Mouse (Mus musculus) adrenal gland, adult (tissue): ENCODE data around the gene Id3.

ENCODE experiments used
- DNase-seq, 2 experiments: peaks; one replicate each; pipeline ENCODE4 v3.0.0; 2022 to 2023; ENCODE audit warnings: low spot score in 1 of 2; ENCODE audit not compliant: inconsistent age in 2 of 2

The Id3 gene

GRCm38 (mm10) chr4:136146712-136147154 is 3.4 kb downstream of the Id3 start:
- DNase-seq = peak in 1 of 2 experiments; percentile 65

DNA sequence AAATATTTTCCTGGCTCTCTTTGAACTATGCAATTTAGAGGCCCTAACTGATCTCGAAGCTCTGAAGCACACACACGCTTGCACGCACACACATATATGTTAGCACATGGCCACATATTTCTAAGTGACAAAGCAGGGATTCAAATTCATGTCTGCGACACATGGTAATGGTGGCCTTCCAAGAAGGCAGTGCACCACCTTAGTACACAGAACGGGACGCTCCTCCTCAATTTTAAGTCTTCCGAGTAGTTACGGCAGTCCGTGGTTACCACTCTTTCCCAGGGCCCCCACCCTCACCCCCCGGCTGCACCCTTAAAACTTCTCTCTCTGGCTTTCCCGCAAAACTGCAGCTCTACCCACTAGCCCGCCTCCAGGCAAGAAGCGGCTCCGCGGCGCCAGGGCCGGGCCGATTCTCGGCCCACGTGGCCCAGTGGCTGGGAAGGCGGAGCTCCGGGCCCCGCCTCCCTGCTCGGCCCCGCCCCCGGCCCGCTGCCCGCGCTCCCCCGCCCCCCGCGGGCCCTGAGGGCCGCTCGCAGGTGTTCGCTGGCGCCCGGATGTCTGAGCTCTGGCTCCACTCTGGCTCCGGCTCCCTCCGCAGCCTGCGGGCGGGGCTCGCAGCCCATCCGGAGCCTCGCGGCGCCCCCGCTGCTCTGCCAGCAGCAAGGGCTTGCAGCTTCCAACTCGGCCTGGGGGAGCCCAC is 4.3 kb downstream of the Id3 start:
- peak; percentile 91 to 96 for DNase-seq

- DNase-seq = peak; percentile 76 to 85
These were observed 5.2 kb downstream of the Id3 start for GRCm38 (mm10) chr4:136148342-136149044.

DNA sequence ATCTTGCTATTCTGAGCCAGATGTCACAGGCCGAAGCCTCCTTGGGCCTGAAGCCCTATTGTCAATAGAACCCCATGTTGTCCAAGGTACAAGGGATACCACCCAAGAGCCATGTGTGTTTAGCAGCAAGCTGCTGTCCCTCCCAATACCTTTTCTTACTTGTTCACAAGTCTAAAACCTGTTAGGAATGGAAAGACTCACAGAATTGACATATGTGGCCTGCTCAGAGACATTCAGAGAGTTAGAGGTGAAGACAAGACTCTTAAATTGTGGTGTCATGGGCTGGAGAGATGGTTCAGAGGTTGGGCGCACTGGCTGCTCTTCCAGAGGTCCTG is 5.7 kb downstream of the Id3 start:
- no peak for DNase-seq

DNA sequence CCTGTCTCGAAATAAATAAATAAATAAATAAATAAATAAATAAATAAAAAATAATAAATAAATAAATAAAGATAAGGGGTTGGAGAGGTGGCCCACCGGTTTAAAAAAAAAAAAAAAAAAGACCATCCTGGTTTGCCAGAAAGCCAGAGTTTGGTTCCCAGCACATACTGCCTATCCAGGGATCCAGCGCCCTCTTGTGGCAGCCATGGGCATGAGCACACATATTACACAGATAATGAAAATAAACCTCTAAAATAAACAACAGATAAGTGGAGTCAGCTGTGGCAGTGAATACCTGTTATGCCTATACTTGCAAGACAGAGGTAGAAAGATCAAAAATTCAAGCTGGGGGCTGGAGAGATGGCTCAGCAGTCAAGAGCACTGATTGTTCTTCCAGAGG is 6.4 kb downstream of the Id3 start:
- peak; percentile 64 to 80 for DNase-seq

GRCm38 (mm10) chr4:136150596-136150995 is 7.3 kb downstream of the Id3 start:
- DNase-seq = peak in 1 of 2 experiments; percentile 42

DNA sequence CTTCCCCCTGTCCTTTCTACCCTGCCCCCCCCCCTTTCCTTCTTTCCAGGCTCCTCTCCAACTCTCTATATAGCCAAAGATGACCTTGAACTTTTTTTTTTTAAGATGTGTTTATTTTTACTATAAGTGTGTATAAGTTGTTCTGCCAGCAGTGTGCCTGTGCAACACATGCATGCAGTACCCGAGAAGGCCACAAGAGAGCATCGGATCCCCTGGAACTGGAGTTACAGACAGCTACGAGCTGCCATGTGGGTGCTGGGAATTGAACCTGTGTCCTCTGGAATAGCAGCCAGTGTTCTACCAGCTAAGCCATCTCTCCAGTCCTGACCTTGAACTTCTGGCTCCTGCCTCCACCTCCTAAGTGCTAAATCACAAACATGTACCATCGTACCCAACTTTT is 9.5 kb downstream of the Id3 start:
- no peak for DNase-seq

- DNase-seq = no peak
These were observed 11.2 kb downstream of the Id3 start for GRCm38 (mm10) chr4:136154462-136154861.

- no peak for DNase-seq
These were observed 15.2 kb downstream of the Id3 start for GRCm38 (mm10) chr4:136158498-136158897.

- DNase-seq = peak; percentile 75 to 92
These were observed 16.6 kb downstream of the Id3 start for GRCm38 (mm10) chr4:136159802-136160397.

- DNase-seq = peak; percentile 86 to 96
These were observed 20.2 kb downstream of the Id3 start for GRCm38 (mm10) chr4:136163448-136163847.

DNA sequence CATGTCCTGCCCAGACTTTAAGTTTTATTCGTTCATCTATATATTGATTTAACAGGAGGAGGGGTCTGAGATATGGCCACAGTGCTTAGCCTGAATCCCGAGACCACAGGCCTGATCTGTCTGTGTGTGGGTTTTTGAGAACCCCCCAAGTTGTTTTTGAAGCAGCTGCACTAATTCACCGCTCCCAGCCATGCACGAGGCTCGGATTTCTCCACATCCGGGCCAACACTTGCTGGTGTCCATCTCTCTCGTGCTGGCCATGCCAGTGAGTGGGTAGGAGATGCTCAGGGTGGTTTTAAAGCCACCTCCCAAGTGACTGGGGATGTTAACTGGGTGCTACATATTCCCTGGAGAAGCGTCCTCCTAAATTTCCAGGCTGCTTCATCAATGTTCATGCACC is 21.7 kb downstream of the Id3 start:
- DNase-seq = no peak

GRCm38 (mm10) chr4:136167701-136168100 is 24.4 kb downstream of the Id3 start:
- peak in 1 of 2 experiments; percentile 58 for DNase-seq

GRCm38 (mm10) chr4:136170401-136170800 is 27.1 kb downstream of the Id3 start:
- DNase-seq = no peak

GRCm38 (mm10) chr4:136171455-136171854 is 28.2 kb downstream of the Id3 start:
- DNase-seq = no peak

DNA sequence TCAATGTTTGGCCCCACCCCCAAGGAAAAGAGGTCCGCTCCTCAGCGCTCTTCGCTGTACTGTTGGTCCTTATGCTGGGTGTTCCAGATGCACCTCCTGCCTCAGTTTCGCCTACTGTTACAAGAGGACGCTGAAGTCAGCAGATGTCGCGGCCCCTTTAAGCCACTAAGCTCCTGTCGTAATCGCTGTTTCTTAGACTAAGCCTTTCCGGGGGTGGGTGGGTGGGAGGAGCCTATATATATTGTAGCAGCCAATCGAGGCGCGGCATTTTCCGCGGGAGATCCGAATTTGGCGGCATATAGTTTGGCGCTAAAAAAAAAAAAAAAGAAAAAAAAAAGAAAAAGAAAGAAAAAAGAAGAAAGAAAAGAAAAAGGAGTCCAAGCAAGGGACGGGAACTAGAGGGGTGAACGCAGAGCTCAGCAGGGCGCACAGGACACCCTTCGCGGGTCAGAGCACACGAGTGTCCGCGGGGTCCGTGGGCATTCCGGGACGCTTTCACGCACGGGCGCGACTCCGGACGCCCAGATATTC is 28.8 kb downstream of the Id3 start, which contains the start of gene E2f2:
TSS of gene E2f2 (plus strand) at position 384 of the 531 bp plus-strand sequence.
- DNase-seq = peak; percentile 61 to 87

DNA sequence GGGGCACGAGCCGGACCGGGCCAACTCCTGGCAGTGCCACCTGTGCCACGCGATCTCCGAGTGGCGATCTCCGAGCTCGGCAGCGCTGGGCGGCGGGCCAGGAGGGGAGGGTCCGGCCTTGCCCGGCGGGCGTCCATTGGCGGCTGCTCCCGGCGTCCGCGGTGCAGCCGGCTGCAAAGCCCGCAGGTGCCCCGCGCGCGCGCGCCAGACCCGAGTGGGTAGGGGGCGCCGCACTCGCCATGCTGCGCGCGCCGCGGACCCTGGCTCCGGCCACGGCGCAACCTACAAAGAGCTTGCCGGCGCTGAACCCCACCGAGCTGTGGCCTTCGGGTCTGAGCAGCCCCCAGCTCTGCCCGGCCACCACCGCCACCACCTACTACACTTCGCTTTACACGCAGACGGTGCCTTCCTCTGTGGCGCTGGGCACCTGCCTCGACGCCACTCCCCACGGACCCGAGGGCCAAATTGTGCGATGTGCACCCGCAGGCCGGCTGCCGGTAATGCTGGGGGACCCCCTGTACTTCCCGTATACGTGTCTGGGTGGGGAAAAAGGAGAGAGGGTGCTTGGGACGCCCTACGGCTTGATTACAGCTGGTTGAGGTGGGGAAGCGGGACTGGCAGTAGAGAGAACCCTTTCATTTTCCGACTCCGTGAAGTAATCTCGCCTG is 29.4 kb downstream of the Id3 start:
- DNase-seq = peak; percentile 80 to 90

DNA sequence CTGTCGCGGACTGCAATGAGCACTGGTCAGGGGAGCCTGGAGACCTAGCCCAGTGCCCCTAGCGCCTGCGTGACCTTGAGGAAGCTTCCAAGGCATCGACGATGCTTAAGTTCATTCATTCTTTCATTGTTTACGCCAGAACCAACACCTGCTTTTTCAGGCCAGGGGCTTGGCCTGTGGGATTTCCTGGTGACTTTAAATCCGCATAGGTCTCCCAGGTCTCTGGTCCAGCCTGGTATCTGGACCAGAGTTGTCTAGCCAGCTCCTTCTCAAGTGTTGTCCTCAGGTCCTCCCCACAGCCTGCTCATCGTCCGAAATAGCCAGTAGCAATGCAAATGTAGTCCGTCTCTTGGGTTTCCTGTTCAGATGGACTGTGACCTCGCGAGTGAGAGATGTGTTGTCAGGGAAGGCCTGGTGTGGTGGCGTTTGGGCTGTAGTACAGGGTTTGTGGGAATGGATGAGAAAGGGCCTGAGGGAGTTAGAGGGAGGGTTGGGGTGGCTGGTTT is 30.0 kb downstream of the Id3 start:
- no peak for DNase-seq

DNA sequence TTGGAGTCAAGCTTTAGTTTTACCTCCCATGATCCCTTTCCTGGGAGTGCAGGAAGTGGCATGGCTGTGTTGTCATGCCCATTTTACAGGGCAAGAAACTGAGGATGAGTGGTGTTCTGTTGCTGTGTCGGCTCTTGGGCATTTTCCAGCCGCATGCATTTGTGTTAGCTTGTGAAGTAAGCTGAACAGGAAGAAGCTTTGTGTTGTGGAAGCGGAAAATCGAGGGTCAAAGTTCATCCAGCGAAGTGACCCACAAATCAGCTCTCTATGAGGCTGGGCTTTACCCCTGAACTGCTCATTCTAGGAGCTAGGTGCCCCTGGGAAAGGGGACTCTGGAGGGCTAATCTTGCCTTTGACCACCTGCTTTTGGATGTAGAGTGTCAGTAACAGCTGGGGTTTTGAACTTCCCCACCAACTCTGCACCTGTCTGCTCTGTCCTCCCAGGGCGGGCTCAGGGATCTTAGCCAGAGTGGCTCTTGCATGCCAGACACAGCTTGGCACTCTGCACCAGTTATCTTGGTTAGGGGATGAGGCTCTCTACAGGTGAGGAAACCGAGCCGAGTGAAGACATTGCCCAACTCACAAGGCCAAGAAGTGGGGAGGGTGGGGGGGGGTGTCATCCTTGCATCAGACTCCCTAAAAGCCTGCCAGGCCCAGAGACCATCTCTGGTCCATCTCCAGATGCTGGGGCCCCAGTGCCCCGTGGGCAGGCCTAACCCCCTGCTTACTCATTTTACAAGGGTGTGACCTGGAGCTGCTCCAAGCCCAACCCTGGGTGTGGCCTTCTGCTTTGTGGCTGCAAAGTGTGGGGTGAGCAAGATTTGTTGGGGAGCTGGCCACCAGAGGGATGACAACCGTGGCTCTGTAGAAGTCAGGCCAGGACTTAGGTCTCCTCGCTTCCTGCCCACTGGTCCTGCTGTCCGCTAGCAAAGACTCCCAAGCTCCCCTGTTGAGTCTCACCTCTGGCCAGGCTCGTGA is 31.2 kb downstream of the Id3 start:
- peak in 1 of 2 experiments; percentile 73 for DNase-seq

GRCm38 (mm10) chr4:136176022-136176552 is 32.8 kb downstream of the Id3 start:
- DNase-seq = no peak
